Mouse (Mus musculus): ENCODE data around the gene Bcl7b. TPM values are rescaled to one million over a fixed set of nuclear protein-coding genes. Genes with fewer than 3 reads are reported as not detected.

The Bcl7b gene
- polyA plus RNA-seq, 1 experiment: 28.4 TPM

DNA sequence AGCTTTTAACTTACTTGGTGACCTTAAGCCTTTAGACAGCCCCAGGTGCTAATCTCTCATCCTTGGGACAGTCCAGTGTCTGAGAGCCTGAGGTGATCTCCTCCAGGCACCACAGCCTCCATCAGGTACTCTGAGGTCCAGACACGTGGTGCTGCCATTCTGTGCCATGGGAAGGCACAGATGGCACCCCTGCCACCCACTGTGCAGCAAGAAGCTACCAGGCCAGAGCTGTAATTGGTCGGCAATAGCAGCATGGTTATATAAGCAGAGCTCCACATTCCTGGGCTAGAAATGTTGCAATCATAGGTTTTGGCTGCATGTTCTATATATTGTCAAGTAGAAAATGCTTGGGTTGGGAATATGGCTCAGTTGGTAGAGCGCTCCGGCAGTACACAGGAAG is 10.9 kb downstream of the Bcl7b start:
- H3K27me3 ChIP-seq (ENCODE audit: control insufficient read depth, insufficient read depth, low read length): no peaks in the 10 kb centered on the region
- no peak overlapping the region for H3K27ac ChIP-seq (ENCODE audit: insufficient read depth, low read depth, low read length)
- H3K4me1 ChIP-seq (ENCODE audit: control insufficient read depth, insufficient read depth, insufficient read length, low read length): no peaks in the 10 kb centered on the region
- WGBS: 85% methylated on average over 4 of the region's 4 CpGs
- H3K36me3 ChIP-seq (ENCODE audit: control insufficient read depth, insufficient read depth, low read length): peaks cover 64% of the 10 kb centered on the region
- TF ChIP-seq CTCF (IDR thresholded peaks at IDR 0.05; ENCODE audit: extremely low read depth, insufficient read length, insufficient replicate concordance, low read depth, low read length): no peak
- no peak overlapping the region for H3K4me3 ChIP-seq (ENCODE audit: low read depth, low read length)

DNA sequence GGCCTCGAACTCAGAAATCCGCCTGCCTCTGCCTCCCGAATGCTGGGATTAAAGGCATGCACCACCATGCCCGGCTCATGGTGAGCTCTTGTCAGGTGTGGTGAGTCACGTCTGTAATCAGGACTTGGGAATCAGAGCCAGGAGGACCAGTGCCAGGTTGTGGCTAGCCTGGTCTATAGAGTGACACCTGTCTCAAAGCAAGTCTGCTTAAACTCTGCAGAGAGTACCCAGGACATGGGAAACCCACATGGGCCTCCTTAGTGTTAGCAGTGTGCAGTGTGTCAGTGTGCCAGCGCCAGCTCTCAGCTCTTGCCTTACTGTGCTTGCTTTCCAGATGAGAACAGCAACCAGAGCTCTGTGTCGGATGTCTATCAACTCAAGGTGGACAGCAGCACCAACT is 11.5 kb downstream of the Bcl7b start:
- Histone ChIP-seq H3K27me3 (ENCODE audit: control insufficient read depth, insufficient read depth, low read length) (no peaks in the 10 kb centered on the region), H3K36me3 (ENCODE audit: control insufficient read depth, insufficient read depth, low read length) (peaks cover 59% of the 10 kb centered on the region), H3K27ac (ENCODE audit: insufficient read depth, low read depth, low read length) (no peak overlapping the region), H3K4me3 (ENCODE audit: low read depth, low read length) (no peak overlapping the region), H3K4me1 (ENCODE audit: control insufficient read depth, insufficient read depth, insufficient read length, low read length) (no peaks in the 10 kb centered on the region)
- TF ChIP-seq CTCF (IDR thresholded peaks at IDR 0.05; ENCODE audit: extremely low read depth, insufficient read length, insufficient replicate concordance, low read depth, low read length) (no peak), POLR2A (IDR thresholded peaks at IDR 0.05; ENCODE audit: low read depth, low read length) (no peak)
- 86% methylated on average over 7 of the region's 7 CpGs for WGBS

- Histone ChIP-seq H3K4me3 (ENCODE audit: low read depth, low read length) (no peak overlapping the region), H3K27me3 (ENCODE audit: control insufficient read depth, insufficient read depth, low read length) (no peaks in the 10 kb centered on the region), H3K4me1 (ENCODE audit: control insufficient read depth, insufficient read depth, insufficient read length, low read length) (peaks cover 1% of the 10 kb centered on the region; the same call in 1 of the 2 replicates), H3K36me3 (ENCODE audit: control insufficient read depth, insufficient read depth, low read length) (peaks cover 54% of the 10 kb centered on the region), H3K27ac (ENCODE audit: insufficient read depth, low read depth, low read length) (no peak overlapping the region)
- 94% methylated on average over 14 of the region's 14 CpGs for WGBS
- no peak for TF ChIP-seq POLR2A (IDR thresholded peaks at IDR 0.05; ENCODE audit: low read depth, low read length)
- no peak for TF ChIP-seq CTCF (IDR thresholded peaks at IDR 0.05; ENCODE audit: extremely low read depth, insufficient read length, insufficient replicate concordance, low read depth, low read length)
Measured at GRCm38 (mm10) chr5:135180796-135181195, 12.7 kb downstream of the Bcl7b start.

- Histone ChIP-seq H3K4me1 (ENCODE audit: control insufficient read depth, insufficient read depth, insufficient read length, low read length) (peaks cover 1% of the 10 kb centered on the region; the same call in 1 of the 2 replicates), H3K27me3 (ENCODE audit: control insufficient read depth, insufficient read depth, low read length) (no peaks in the 10 kb centered on the region), H3K36me3 (ENCODE audit: control insufficient read depth, insufficient read depth, low read length) (peaks cover 51% of the 10 kb centered on the region), H3K27ac (ENCODE audit: insufficient read depth, low read depth, low read length) (no peak overlapping the region), H3K4me3 (ENCODE audit: low read depth, low read length) (no peak overlapping the region)
- TF ChIP-seq POLR2A (IDR thresholded peaks at IDR 0.05; ENCODE audit: low read depth, low read length): no peak
- no peak for TF ChIP-seq CTCF (IDR thresholded peaks at IDR 0.05; ENCODE audit: extremely low read depth, insufficient read length, insufficient replicate concordance, low read depth, low read length)
- 94% methylated on average over 6 of the region's 6 CpGs for WGBS
Measured at GRCm38 (mm10) chr5:135181776-135182175, 13.7 kb downstream of the Bcl7b start.

GRCm38 (mm10) chr5:135183131-135183861 is 15.2 kb downstream of the Bcl7b start:
- TF ChIP-seq POLR2A (IDR thresholded peaks at IDR 0.05; ENCODE audit: low read depth, low read length) (no peak), CTCF (IDR thresholded peaks at IDR 0.05; ENCODE audit: extremely low read depth, insufficient read length, insufficient replicate concordance, low read depth, low read length) (no peak)
- WGBS: 35% methylated on average over 8 of the region's 8 CpGs
- peak overlapping the region; percentile 54 for H3K27ac ChIP-seq (ENCODE audit: insufficient read depth, low read depth, low read length)

GRCm38 (mm10) chr5:135185016-135185415 is 16.9 kb downstream of the Bcl7b start:
- H3K36me3 ChIP-seq (ENCODE audit: control insufficient read depth, insufficient read depth, low read length): peaks cover 23% of the 10 kb centered on the region
- TF ChIP-seq POLR2A (IDR thresholded peaks at IDR 0.05; ENCODE audit: low read depth, low read length): no peak
- no peak for TF ChIP-seq CTCF (IDR thresholded peaks at IDR 0.05; ENCODE audit: extremely low read depth, insufficient read length, insufficient replicate concordance, low read depth, low read length)
- H3K27me3 ChIP-seq (ENCODE audit: control insufficient read depth, insufficient read depth, low read length): no peaks in the 10 kb centered on the region
- 53% methylated on average over 3 of the region's 3 CpGs for WGBS
- H3K4me1 ChIP-seq (ENCODE audit: control insufficient read depth, insufficient read depth, insufficient read length, low read length): peaks cover 8% of the 10 kb centered on the region
- H3K4me3 ChIP-seq (ENCODE audit: low read depth, low read length): no peak overlapping the region
- peak overlapping the region; percentile 18; the same call in 1 of the 2 replicates for H3K27ac ChIP-seq (ENCODE audit: insufficient read depth, low read depth, low read length)

More at GRCm38 (mm10) chr5:135183131-135183861, 15.2 kb downstream of the Bcl7b start:
- H3K36me3 ChIP-seq (ENCODE audit: control insufficient read depth, insufficient read depth, low read length): peaks cover 38% of the 10 kb centered on the region
- no peak overlapping the region for H3K4me3 ChIP-seq (ENCODE audit: low read depth, low read length)
- no peaks in the 10 kb centered on the region for H3K27me3 ChIP-seq (ENCODE audit: control insufficient read depth, insufficient read depth, low read length)
- peaks cover 1% of the 10 kb centered on the region; the same call in 1 of the 2 replicates for H3K4me1 ChIP-seq (ENCODE audit: control insufficient read depth, insufficient read depth, insufficient read length, low read length)

DNA sequence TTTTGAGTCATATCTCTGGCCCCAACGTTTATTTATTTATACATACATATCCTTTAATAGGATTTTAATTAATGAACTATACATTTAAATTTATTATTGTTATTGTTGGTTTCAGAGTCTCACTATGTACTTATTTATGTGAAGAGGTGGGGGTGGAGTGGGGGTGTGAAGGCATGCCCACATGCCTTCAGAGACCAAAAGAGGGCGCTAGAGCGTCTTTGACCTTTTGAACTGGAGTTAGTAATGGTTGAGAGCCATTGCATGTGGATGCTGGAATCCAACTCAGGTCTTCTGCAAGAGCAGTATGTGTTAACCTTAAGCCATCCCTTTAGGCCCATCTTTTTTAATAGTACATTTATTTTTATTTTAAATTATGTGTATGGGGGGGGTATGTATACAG is 17.5 kb downstream of the Bcl7b start:
- Histone ChIP-seq H3K36me3 (ENCODE audit: control insufficient read depth, insufficient read depth, low read length) (peaks cover 18% of the 10 kb centered on the region), H3K4me3 (ENCODE audit: low read depth, low read length) (no peak overlapping the region), H3K4me1 (ENCODE audit: control insufficient read depth, insufficient read depth, insufficient read length, low read length) (peaks cover 8% of the 10 kb centered on the region), H3K27me3 (ENCODE audit: control insufficient read depth, insufficient read depth, low read length) (no peaks in the 10 kb centered on the region), H3K27ac (ENCODE audit: insufficient read depth, low read depth, low read length) (no peak overlapping the region)
- WGBS: 37% methylated on average over 3 of the region's 3 CpGs
- TF ChIP-seq POLR2A (IDR thresholded peaks at IDR 0.05; ENCODE audit: low read depth, low read length): no peak
- TF ChIP-seq CTCF (IDR thresholded peaks at IDR 0.05; ENCODE audit: extremely low read depth, insufficient read length, insufficient replicate concordance, low read depth, low read length): peak; percentile 29; the same call in 1 of the 2 replicates
